Mouse (Mus musculus) CH12.LX (cell line): ENCODE measurements around the gene Aldh3a1. TPM values are rescaled to one million over a fixed set of nuclear protein-coding genes. Genes with fewer than 3 reads are reported as not detected.

Experiments used
- DNase-seq: peaks from one replicate; pipeline ENCODE4 v3.0.0-alpha.2; 2013; ENCODE audit errors: extremely low read depth
- H3K27ac ChIP-seq: 2 replicates; pipeline ENCODE4 v1.5.1; 2012; ENCODE audit warnings: low read depth, mild to moderate bottlenecking, control low read depth, moderate library complexity; ENCODE audit not compliant: insufficient read depth
- H3K27me3 ChIP-seq: replicated peaks from 2 replicates; pipeline ENCODE3; 2012; ENCODE audit warnings: inconsistent platforms
- H3K36me3 ChIP-seq, 2 experiments: replicated peaks in 1 of 2; 2 replicates each; pipeline versions ENCODE3 to v1.6.1; 2012; ENCODE audit warnings: inconsistent platforms in 1 of 2, low read length in 1 of 2, mild to moderate bottlenecking in 1 of 2, mixed read lengths in 1 of 2, moderate library complexity in 1 of 2; ENCODE audit not compliant: control insufficient read depth in 1 of 2, insufficient read depth in 1 of 2
- H3K4me1 ChIP-seq, 2 experiments: 2 replicates each; pipeline ENCODE4 v1.6.1; 2012; ENCODE audit warnings: inconsistent platforms in 1 of 2, moderate library complexity in 1 of 2; ENCODE audit not compliant: insufficient read depth in 2 of 2, control insufficient read depth in 1 of 2
- H3K4me2 ChIP-seq: 2 replicates; pipeline ENCODE4 v1.6.1; 2012; ENCODE audit warnings: low read depth, mild to moderate bottlenecking, control low read depth; ENCODE audit not compliant: poor library complexity, insufficient read depth, severe bottlenecking
- H3K4me3 ChIP-seq, 3 experiments: fragments of 150-350 bp in 1 of 3; sonication (generic) in 1 of 3; replicated peaks in 1 of 3; 2 replicates each; pipeline versions ENCODE3 to v1.5.1; 2011 to 2012; ENCODE audit warnings: low read depth in 2 of 3, low read length in 2 of 3, mild to moderate bottlenecking in 2 of 3, moderate library complexity in 2 of 3, control low read depth in 1 of 3, improper control_type of control experiment in 1 of 3, inconsistent platforms in 1 of 3, mixed read lengths in 1 of 3; ENCODE audit not compliant: poor library complexity in 1 of 3
- H3K79me2 ChIP-seq: replicated peaks from 2 replicates; pipeline ENCODE4 v1.6.1; 2012; ENCODE audit warnings: mild to moderate bottlenecking, moderate library complexity; ENCODE audit not compliant: control insufficient read depth, poor library complexity, insufficient read depth, severe bottlenecking; ENCODE audit errors: extremely low read depth
- H3K9ac ChIP-seq: 2 replicates; pipeline ENCODE4 v1.6.1; 2012; ENCODE audit warnings: low read depth, mild to moderate bottlenecking, control low read depth, moderate library complexity; ENCODE audit not compliant: insufficient read depth
- H3K9me3 ChIP-seq: replicated peaks from 2 replicates; pipeline ENCODE3; 2012; ENCODE audit warnings: low read length, inconsistent platforms, mixed read lengths
- CHD1 ChIP-seq: IDR thresholded peaks from 2 replicates; pipeline ENCODE4 v1.6.1; 2012; ENCODE audit warnings: low read depth, low read length, improper control_type of control experiment, inconsistent platforms
- CHD2 ChIP-seq: IDR thresholded peaks from 2 replicates; pipeline ENCODE4 v1.6.1; 2011; ENCODE audit warnings: low read length, improper control_type of control experiment
- CTCF ChIP-seq, 2 experiments: IDR thresholded peaks in 1 of 2; conservative IDR thresholded peaks in 1 of 2; 2 replicates each; pipeline ENCODE4 v1.5.1; 2011 to 2012; ENCODE audit warnings: low read depth in 2 of 2, low read length in 2 of 2, improper control_type of control experiment in 1 of 2, inconsistent platforms in 1 of 2, mild to moderate bottlenecking in 1 of 2, moderate library complexity in 1 of 2
- E2F4 ChIP-seq: IDR thresholded peaks from 2 replicates; pipeline ENCODE4 v1.6.1; 2011; ENCODE audit warnings: low read depth, low read length, improper control_type of control experiment; ENCODE audit not compliant: insufficient replicate concordance
- ELF1 ChIP-seq: IDR thresholded peaks from 2 replicates; pipeline ENCODE4 v1.6.1; 2014; ENCODE audit warnings: low read depth, mild to moderate bottlenecking, inconsistent platforms, low read length, improper control_type of control experiment
- EP300 ChIP-seq: IDR thresholded peaks from 2 replicates; pipeline ENCODE4 v1.6.1; 2011; ENCODE audit warnings: low read length, improper control_type of control experiment
- ETS1 ChIP-seq: conservative IDR thresholded peaks from 2 replicates; pipeline ENCODE4 v1.6.1; 2012; ENCODE audit warnings: low read depth, mild to moderate bottlenecking, inconsistent platforms, low read length, improper control_type of control experiment, moderate library complexity
- HCFC1 ChIP-seq: IDR thresholded peaks from 2 replicates; pipeline ENCODE4 v1.6.1; 2012; ENCODE audit warnings: low read depth, mild to moderate bottlenecking, inconsistent platforms, low read length, improper control_type of control experiment
- IRF4 ChIP-seq: IDR thresholded peaks from 2 replicates; pipeline ENCODE4 v1.6.1; 2014; ENCODE audit warnings: low read depth, mild to moderate bottlenecking, inconsistent platforms, low read length, improper control_type of control experiment
- JUN ChIP-seq: IDR thresholded peaks from 2 replicates; pipeline ENCODE4 v1.6.1; 2011; ENCODE audit warnings: low read depth, mild to moderate bottlenecking, low read length, improper control_type of control experiment, moderate library complexity; ENCODE audit not compliant: insufficient read depth
- JUND ChIP-seq: conservative IDR thresholded peaks from 2 replicates; pipeline ENCODE4 v1.6.1; 2011; ENCODE audit warnings: low read depth, low read length, improper control_type of control experiment
- MEF2A ChIP-seq: IDR thresholded peaks from 2 replicates; pipeline ENCODE4 v1.6.1; 2014; ENCODE audit warnings: low read depth, mild to moderate bottlenecking, inconsistent platforms, low read length, improper control_type of control experiment, borderline replicate concordance
- MYC ChIP-seq: IDR thresholded peaks from 2 replicates; pipeline ENCODE4 v1.6.1; 2011; ENCODE audit warnings: low read depth, mild to moderate bottlenecking, improper control_type of control experiment, low read length
- NELFE ChIP-seq: IDR thresholded peaks from 2 replicates; pipeline ENCODE4 v1.6.1; 2011; ENCODE audit warnings: low read depth, low read length, improper control_type of control experiment
- POLR2A ChIP-seq: IDR thresholded peaks from 2 replicates; pipeline ENCODE4 v1.6.1; 2011; ENCODE audit warnings: low read depth, mild to moderate bottlenecking, improper control_type of control experiment, low read length
- POLR2AphosphoS2 ChIP-seq: IDR thresholded peaks from 2 replicates; pipeline ENCODE4 v1.6.1; 2011; ENCODE audit warnings: low read depth, low read length, improper control_type of control experiment
- RCOR1 ChIP-seq: conservative IDR thresholded peaks from 2 replicates; pipeline ENCODE4 v1.6.1; 2012; ENCODE audit warnings: low read depth, mild to moderate bottlenecking, inconsistent platforms, low read length, improper control_type of control experiment
- SIN3A ChIP-seq: IDR thresholded peaks from 2 replicates; pipeline ENCODE4 v1.6.1; 2012; ENCODE audit warnings: low read length, improper control_type of control experiment, inconsistent platforms
- SMC3 ChIP-seq: IDR thresholded peaks from 2 replicates; pipeline ENCODE4 v1.6.1; 2011; ENCODE audit warnings: low read depth, low read length, improper control_type of control experiment
- TBP ChIP-seq: conservative IDR thresholded peaks from 2 replicates; pipeline ENCODE4 v1.6.1; 2011; ENCODE audit warnings: low read depth, low read length, improper control_type of control experiment
- TCF12 ChIP-seq: IDR thresholded peaks from 2 replicates; pipeline ENCODE4 v1.6.1; 2014; ENCODE audit warnings: low read depth, mild to moderate bottlenecking, inconsistent platforms, low read length, improper control_type of control experiment
- ZMIZ1 ChIP-seq: IDR thresholded peaks from 2 replicates; pipeline ENCODE4 v1.6.1; 2012; ENCODE audit warnings: low read depth, mild to moderate bottlenecking, inconsistent platforms, low read length, improper control_type of control experiment
- dilution Hi-C: fragments of 300-500 bp; cut with MboI; formaldehyde crosslinking; loops from 2 replicates; pipeline ENCODE4 v1.14.3; 2020; ENCODE audit warnings: low sequenced_read_pairs; ENCODE audit not compliant: extremely low pct_unique_long_range_greater_than_20kb, extremely low pct_ligation_motif_present
- in situ Hi-C: fragments of 300-500 bp; cut with MboI; formaldehyde crosslinking; loops from 3 replicates; pipeline ENCODE4 v1.14.3; 2019; ENCODE audit warnings: low sequenced_read_pairs, low pct_ligation_motif_present, low pct_unique_long_range_greater_than_20kb, mixed read lengths
- polyA plus RNA-seq: library from polyadenylated mRNA; unstranded; fragments of >175 nt; gene quantifications from 2 replicates; pipeline ENCODE4 v1.2.1, GENCODE M21; 2012; ENCODE audit warnings: low read depth; ENCODE audit not compliant: insufficient read length
- total RNA-seq, 2 experiments: library from RNA; depleted of rRNA; stranded (reverse); fragments of 300-350 nt in 1 of 2; fragments of >200 nt in 1 of 2; gene quantifications; 2 replicates each; pipeline ENCODE4 v1.2.3; 2012 to 2014

Gene Aldh3a1
- total and polyA plus RNA-seq, 3 experiments, result 0.12 to 0.25 (median 0.13) TPM

DNA sequence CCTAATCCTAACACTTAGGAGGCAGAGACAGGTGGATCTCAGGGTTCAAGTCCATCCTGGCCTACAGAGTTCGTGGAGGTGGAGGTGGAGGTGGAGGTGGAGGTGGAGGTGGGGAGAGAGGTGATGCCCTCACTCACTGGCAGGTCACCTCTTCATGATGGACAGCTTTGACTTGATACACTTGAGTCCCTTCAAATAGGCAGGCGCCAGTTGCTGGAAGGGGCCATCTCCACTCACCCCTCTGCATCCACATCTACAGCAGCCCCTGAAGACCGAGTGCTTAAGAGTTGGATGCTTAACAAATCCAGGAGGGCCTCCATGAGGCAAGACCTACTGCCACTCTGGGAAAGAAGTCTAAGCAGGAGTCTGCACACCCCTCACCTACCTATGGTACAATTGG is 44.0 kb upstream of the Aldh3a1 start:
- Histone ChIP-seq H3K4me3 (no peak overlapping the region), H3K4me2 (no peak overlapping the region), H3K27ac (no peak overlapping the region), H3K79me2 (peaks cover 6% of the 10 kb centered on the region), H3K9me3 (no peaks in the 10 kb centered on the region), H3K36me3 (peaks cover 90 to 100% of the 10 kb centered on the region in 2 experiments), H3K9ac (no peak overlapping the region), H3K4me1 (peaks cover 12 to 18% of the 10 kb centered on the region in 2 experiments), H3K27me3 (no peaks in the 10 kb centered on the region)
- TF ChIP-seq MEF2A, result no peak
- no peak for TF ChIP-seq E2F4
- no peak for TF ChIP-seq ZMIZ1
- TF ChIP-seq ETS1, result no peak
- no peak for TF ChIP-seq RCOR1
- no peak for TF ChIP-seq HCFC1
- no peak for TF ChIP-seq SMC3
- no peak for TF ChIP-seq JUND
- no peak for TF ChIP-seq CHD2
- no peak for TF ChIP-seq IRF4
- no peak for TF ChIP-seq POLR2A
- TF ChIP-seq MYC, result no peak
- TF ChIP-seq NELFE, result no peak
- no peak for TF ChIP-seq EP300
- dilution Hi-C loops, result no loop called here
- DNase-seq, result no peak
- in situ Hi-C loops, result no loop called here

DNA sequence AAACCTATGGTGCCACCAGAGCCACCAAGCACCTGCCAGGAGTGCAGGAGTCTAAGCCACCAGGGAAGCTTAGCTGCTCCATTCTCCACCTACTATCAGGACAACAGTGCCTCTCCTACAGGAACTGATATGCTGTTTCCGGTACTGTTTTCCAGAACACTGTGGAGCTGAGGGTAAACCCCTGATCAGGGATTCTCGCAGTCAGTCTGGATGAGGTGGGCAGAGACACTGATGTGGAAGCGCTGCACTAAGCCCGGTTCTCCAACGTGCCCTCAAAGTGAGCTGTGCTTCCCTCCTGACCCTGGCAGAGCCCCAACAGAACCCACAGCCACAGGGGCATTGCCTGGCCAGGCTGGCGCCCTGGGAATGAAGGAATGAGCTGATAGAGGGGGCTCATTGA is 43.0 kb upstream of the Aldh3a1 start:
- no peak for TF ChIP-seq POLR2AphosphoS2
- DNase-seq, result no peak
- Histone ChIP-seq H3K4me3 (peak overlapping the region in 1 of 3 experiments; percentile 10), H3K4me2 (0 out of 2 replicates have a peak overlapping the region, but pooled peaks have one; percentile 8), H3K36me3 (peaks cover 81 to 96% of the 10 kb centered on the region in 2 experiments), H3K27ac (peak overlapping the region; percentile 63; the same call in 1 of the 2 replicates), H3K79me2 (peaks cover 14% of the 10 kb centered on the region), H3K4me1 (peaks cover 12 to 21% of the 10 kb centered on the region in 2 experiments), H3K9me3 (no peaks in the 10 kb centered on the region), H3K27me3 (no peaks in the 10 kb centered on the region), H3K9ac (no peak overlapping the region)
- in situ Hi-C loops, result no loop called here
- dilution Hi-C loops, result no loop called here

DNA sequence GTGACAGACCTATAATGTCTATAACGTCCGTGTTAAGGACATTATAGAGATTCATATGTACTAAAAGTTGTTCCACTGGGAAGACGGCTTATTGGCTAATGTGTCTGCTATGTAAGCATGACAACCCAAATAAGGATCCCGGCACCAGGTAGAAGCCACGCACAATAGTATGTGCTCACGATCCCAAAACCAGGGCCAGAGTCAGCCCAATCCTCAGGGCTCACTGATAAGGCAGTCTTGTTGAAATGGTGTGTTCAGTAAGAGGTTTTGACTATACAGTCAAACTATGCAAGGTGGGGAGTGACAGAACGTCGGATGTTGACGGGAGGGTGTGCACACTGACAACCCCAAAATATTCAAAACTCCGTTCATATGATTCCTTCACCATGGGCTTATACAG is 42.5 kb upstream of the Aldh3a1 start:
- Histone ChIP-seq H3K27ac (no peak overlapping the region), H3K4me3 (no peak overlapping the region), H3K79me2 (peaks cover 19% of the 10 kb centered on the region), H3K27me3 (no peaks in the 10 kb centered on the region), H3K9ac (no peak overlapping the region), H3K4me2 (no peak overlapping the region), H3K9me3 (no peaks in the 10 kb centered on the region), H3K4me1 (peaks cover 12 to 24% of the 10 kb centered on the region in 2 experiments), H3K36me3 (peaks cover 75 to 94% of the 10 kb centered on the region in 2 experiments)
- no peak for DNase-seq
- in situ Hi-C loops (no loop called here), dilution Hi-C loops (no loop called here)
- TF ChIP-seq TBP, result no peak
- TF ChIP-seq TCF12, result no peak
- TF ChIP-seq SIN3A, result no peak
- no peak for TF ChIP-seq JUN
- no peak for TF ChIP-seq ETS1
- no peak for TF ChIP-seq ELF1
- TF ChIP-seq CHD1, result no peak
- no peak for TF ChIP-seq CTCF (conservative IDR thresholded peaks at IDR 0.05 in 1 of 2, IDR thresholded peaks at IDR 0.05 in 1 of 2; ENCODE audit: low read depth in 2 of 2, low read length in 2 of 2)
